Mouse (Mus musculus) lung, embryonic 15.5 days (tissue): Measurements from ENCODE around the gene Adcyap1r1. TPM values are rescaled to one million over a fixed set of nuclear protein-coding genes. Genes with fewer than 3 reads are reported as not detected.

Source experiments
- ATAC-seq: fragments of 200-750 bp; cut with Nextera tagmentation; 2 replicates; pipeline ENCODE4 v1.8.0; 2017; ENCODE audit warnings: moderate number of reproducible peaks, borderline replicate concordance; ENCODE audit not compliant: low FRiP score, low TSS enrichment; ENCODE audit errors: extremely low read depth
- H3K27ac ChIP-seq: fragments of 300-500 bp; sonication (generic); 2 replicates; pipeline ENCODE4 v1.5.1; 2015; ENCODE audit warnings: moderate library complexity, mild to moderate bottlenecking, inconsistent platforms
- H3K27me3 ChIP-seq: fragments of 300-500 bp; sonication (generic); 2 replicates; pipeline ENCODE4 v1.6.1; 2015; ENCODE audit warnings: inconsistent platforms
- H3K36me3 ChIP-seq: fragments of 300-500 bp; sonication (generic); 2 replicates; pipeline ENCODE4 v1.6.1; 2015; ENCODE audit warnings: inconsistent platforms
- H3K4me1 ChIP-seq: fragments of 300-500 bp; sonication (generic); 2 replicates; pipeline ENCODE4 v1.6.1; 2015; ENCODE audit warnings: inconsistent platforms
- H3K4me2 ChIP-seq: fragments of 300-500 bp; sonication (generic); 2 replicates; pipeline ENCODE4 v1.6.1; 2015; ENCODE audit warnings: inconsistent platforms, mild to moderate bottlenecking, moderate library complexity
- H3K4me3 ChIP-seq: fragments of 300-500 bp; sonication (generic); 2 replicates; pipeline ENCODE4 v1.5.1; 2015; ENCODE audit warnings: mild to moderate bottlenecking, inconsistent platforms
- H3K9ac ChIP-seq: fragments of 300-500 bp; sonication (generic); 2 replicates; pipeline ENCODE4 v1.6.1; 2015; ENCODE audit warnings: inconsistent platforms
- H3K9me3 ChIP-seq: fragments of 300-500 bp; sonication (generic); 2 replicates; pipeline ENCODE4 v1.6.1; 2016; ENCODE audit warnings: inconsistent platforms
- WGBS: fragments of 180-500 bp; shearing (Covaris S2); methylation state at CpG from one replicate; pipeline ENCODE4 v1.1.7; 2015; 5-methylcytosine and 5-hydroxymethylcytosine counted together
- polyA plus RNA-seq: library from polyadenylated mRNA; unstranded; fragments of >200 nt; fragmentation: Nextera tagmentation; extraction: Ambion mirVana; gene quantifications from 2 replicates; pipeline ENCODE4 v1.2.1, GENCODE M21; 2015

The Adcyap1r1 gene
- polyA plus RNA-seq, 1 experiment from 2014 or later, result 0.71 TPM

DNA sequence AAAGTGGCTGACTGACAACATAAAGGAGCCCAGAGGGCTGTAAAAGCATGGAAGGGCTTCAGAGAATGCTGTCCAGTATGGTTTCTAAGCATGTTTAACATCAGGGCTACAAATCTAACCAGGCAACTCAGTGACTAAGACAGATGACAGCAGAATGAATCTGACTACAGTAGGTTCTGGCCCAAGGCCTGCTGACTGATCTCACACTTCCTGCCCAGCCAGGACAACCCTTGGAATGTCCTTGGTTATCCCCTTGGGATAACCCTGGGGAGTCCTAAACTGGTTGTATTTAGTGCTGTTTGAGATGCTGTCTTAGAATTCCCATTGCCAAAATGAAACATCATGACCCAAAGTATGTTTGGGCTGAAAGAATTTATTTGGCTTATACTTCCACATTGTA, 19.7 kb upstream of the Adcyap1r1 start:
- no peak for ATAC-seq
- Histone ChIP-seq H3K4me2 (no peak overlapping the region), H3K9me3 (no peaks in the 10 kb centered on the region), H3K36me3 (no peaks in the 10 kb centered on the region), H3K27ac (no peak overlapping the region), H3K27me3 (no peaks in the 10 kb centered on the region), H3K4me3 (no peak overlapping the region), H3K9ac (no peak overlapping the region), H3K4me1 (no peaks in the 10 kb centered on the region)

- Histone ChIP-seq H3K27ac (no peak overlapping the region), H3K36me3 (no peaks in the 10 kb centered on the region), H3K27me3 (no peaks in the 10 kb centered on the region), H3K9ac (no peak overlapping the region), H3K4me3 (no peak overlapping the region), H3K4me2 (no peak overlapping the region), H3K4me1 (no peaks in the 10 kb centered on the region), H3K9me3 (no peaks in the 10 kb centered on the region)
- ATAC-seq, result 0 out of 2 replicates have a peak, but pooled peaks have one; percentile 49
- 20% methylated on average over 3 of the region's 3 CpGs for WGBS
Observed at GRCm38 (mm10) chr6:55434360-55434759, 17.4 kb upstream of the Adcyap1r1 start.

- no peak for ATAC-seq
- no peak overlapping the region for H3K27ac ChIP-seq
- H3K4me1 ChIP-seq, result no peaks in the 10 kb centered on the region
- 39% methylated on average over 8 of the region's 8 CpGs for WGBS
- H3K4me2 ChIP-seq, result no peak overlapping the region
- no peak overlapping the region for H3K4me3 ChIP-seq
- peaks cover under 1% of the 10 kb centered on the region; the same call in 1 of the 2 replicates for H3K27me3 ChIP-seq
- H3K36me3 ChIP-seq, result no peaks in the 10 kb centered on the region
- H3K9ac ChIP-seq, result no peak overlapping the region
- H3K9me3 ChIP-seq, result no peaks in the 10 kb centered on the region
Observed at GRCm38 (mm10) chr6:55435266-55436159, 16.3 kb upstream of the Adcyap1r1 start.

- ATAC-seq, result no peak
- H3K4me3 ChIP-seq, result no peak overlapping the region
- no peak overlapping the region for H3K27ac ChIP-seq
- peaks cover 7% of the 10 kb centered on the region; the same call in 1 of the 2 replicates for H3K27me3 ChIP-seq
- 29% methylated on average over 3 of the region's 3 CpGs for WGBS
- no peak overlapping the region for H3K9ac ChIP-seq
- no peaks in the 10 kb centered on the region for H3K4me1 ChIP-seq
- no peak overlapping the region for H3K4me2 ChIP-seq
- H3K36me3 ChIP-seq, result no peaks in the 10 kb centered on the region
- H3K9me3 ChIP-seq, result no peaks in the 10 kb centered on the region
Observed at GRCm38 (mm10) chr6:55437919-55438318, 13.9 kb upstream of the Adcyap1r1 start.

DNA sequence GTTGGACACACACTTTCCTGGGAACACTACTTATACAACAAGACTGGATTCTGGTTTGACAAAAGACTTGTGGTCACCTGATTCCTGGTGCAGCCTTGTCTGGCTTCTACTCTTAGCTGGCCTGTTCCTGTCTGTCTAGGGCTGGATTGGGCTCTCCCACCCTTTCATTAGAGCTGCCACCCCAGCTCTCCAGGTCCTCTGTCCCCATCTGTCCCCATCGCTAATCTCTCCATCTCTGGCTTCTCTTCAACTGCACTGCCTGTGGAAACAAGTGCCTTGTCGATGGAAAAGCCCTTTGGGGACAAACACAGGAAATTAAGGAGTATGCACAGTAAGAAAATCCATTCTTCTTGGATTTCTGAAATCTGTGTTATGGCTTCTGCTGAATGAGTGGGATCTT, 12.9 kb upstream of the Adcyap1r1 start:
- Histone ChIP-seq H3K27ac (no peak overlapping the region), H3K4me3 (no peak overlapping the region), H3K9me3 (no peaks in the 10 kb centered on the region), H3K4me1 (no peaks in the 10 kb centered on the region), H3K27me3 (peaks cover 7% of the 10 kb centered on the region; the same call in 1 of the 2 replicates), H3K36me3 (no peaks in the 10 kb centered on the region), H3K9ac (no peak overlapping the region), H3K4me2 (no peak overlapping the region)
- ATAC-seq, result no peak
- WGBS, result 62% methylated on average over 2 of the region's 2 CpGs

DNA sequence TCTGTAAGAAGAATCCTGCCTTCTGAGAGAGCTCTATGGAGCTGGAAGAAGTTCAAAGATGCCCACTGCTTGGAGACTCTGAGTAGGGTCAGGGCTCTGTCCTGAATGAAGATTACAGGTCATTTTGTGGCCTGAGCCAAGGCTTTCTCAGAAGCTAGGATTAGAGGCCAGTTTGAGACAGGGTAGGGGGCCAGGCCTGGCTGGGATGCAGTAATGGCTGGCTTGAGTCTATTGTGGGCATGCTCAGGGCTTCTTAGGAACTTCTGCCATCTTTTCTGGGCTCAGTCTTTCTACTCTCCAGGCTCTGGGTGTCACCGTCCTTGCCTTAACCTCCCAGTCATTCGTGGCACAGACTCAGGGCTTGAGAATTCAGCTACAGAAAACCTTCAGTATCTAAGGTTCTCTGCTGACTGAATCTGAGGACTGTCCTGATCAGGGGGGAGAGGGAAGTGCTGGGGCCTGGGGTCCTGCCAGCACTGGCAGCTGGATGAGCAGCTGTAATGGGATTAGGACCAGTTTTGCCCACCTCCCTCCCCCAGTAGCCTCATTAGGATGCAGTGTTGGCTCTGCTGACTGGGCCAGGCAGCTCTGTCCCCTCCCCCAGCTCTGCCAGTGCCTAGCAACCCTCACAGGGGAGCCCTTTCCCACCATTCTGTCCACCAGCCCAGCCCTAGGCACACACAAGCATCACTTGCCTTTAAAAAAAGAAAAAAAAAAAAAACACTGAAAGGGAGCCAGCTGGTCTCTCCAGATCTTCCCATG, 7.7 kb upstream of the Adcyap1r1 start:
- WGBS, result 28% methylated on average over 2 of the region's 2 CpGs

DNA sequence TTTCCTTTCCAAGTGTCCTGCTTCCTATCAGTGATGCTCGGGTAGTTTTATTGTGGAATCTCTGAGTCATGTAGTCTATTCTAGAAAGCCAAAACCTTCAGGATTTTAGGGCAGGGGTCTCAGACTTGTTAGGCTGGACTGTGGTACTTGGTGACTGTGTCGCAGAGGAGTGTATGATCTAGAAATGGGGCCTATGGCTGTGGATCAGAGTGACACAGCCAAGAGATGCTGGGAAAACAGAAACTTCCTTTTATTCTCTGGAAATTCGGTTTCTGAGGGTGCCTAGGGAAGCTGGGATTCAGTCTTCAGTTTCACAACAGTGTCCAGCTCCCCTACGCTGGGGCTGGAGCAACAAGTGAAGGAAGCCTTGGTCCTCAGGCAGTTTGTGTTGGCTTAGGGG, 7.1 kb upstream of the Adcyap1r1 start:
- 42% methylated on average over 4 of the region's 4 CpGs for WGBS
- Histone ChIP-seq H3K36me3 (no peaks in the 10 kb centered on the region), H3K27ac (no peak overlapping the region), H3K9ac (no peak overlapping the region), H3K4me2 (no peak overlapping the region), H3K27me3 (peaks cover 11% of the 10 kb centered on the region; the same call in 1 of the 2 replicates), H3K4me3 (no peak overlapping the region), H3K9me3 (no peaks in the 10 kb centered on the region), H3K4me1 (no peaks in the 10 kb centered on the region)
- ATAC-seq, result no peak

More for the DNA sequence above, 7.7 kb upstream of the Adcyap1r1 start:
- Histone ChIP-seq H3K9ac (no peak overlapping the region), H3K27me3 (peaks cover 7% of the 10 kb centered on the region; the same call in 1 of the 2 replicates), H3K4me2 (no peak overlapping the region), H3K4me1 (no peaks in the 10 kb centered on the region), H3K9me3 (no peaks in the 10 kb centered on the region), H3K27ac (no peak overlapping the region), H3K36me3 (no peaks in the 10 kb centered on the region), H3K4me3 (no peak overlapping the region)
- no peak for ATAC-seq

DNA sequence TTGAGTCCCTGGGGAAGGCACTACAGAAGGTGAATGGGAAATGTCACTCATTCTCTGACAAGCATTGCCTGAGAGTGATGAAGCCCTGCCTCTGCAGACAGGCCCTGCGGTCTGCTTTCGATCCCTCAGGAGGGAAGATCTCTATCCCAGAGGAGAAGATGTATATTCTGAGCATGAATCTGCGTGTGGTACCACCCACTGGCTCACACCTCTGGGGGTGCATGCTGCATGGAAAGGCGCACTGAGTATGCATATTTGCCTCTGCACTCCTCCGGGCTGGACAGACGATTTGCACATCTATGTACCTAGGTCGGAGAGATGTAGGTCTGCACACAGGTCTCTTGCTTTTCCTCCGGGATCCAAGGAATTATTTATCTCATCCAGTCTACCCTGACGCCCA, 3.6 kb upstream of the Adcyap1r1 start:
- Histone ChIP-seq H3K4me2 (no peak overlapping the region), H3K4me1 (peaks cover 6% of the 10 kb centered on the region), H3K9ac (no peak overlapping the region), H3K4me3 (no peak overlapping the region), H3K27ac (no peak overlapping the region), H3K9me3 (no peaks in the 10 kb centered on the region), H3K36me3 (no peaks in the 10 kb centered on the region), H3K27me3 (peaks cover 38% of the 10 kb centered on the region)
- WGBS, result 63% methylated on average over 9 of the region's 9 CpGs
- no peak for ATAC-seq

DNA sequence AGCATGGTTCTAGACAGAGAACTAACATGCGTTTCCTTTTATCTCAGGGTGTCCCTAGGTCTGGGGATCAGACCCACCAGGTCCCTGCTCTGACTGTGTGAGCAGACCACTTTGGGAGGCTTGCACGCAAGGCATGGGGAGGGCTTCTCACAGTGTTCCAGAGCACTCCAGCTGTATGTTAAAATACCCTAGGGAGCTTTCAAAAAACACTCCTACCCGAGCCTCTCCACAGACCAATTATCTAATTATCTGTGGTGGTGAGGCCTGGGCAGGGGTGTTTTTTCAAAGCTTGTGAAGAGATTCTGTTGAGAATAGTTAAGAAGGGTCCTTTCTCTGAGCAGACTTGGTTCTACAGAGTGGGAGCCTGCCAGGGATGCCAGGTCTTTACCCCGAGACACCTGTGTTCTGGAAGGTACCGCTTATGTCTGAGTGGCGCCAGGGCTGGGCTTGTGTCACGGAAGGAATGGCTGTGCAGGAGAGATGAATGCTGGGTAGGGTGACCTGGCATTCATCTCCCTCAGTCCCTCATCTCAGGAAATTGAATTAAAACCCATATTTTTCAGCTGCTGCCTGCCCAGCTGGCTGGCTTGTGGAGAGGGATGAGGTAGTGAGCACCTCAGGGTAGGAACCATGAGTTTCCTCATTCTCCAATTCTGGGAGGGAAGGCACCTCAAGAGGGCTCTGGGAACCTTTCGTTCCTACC, 2.7 kb upstream of the Adcyap1r1 start:
- H3K4me2 ChIP-seq, result no peak overlapping the region
- no peaks in the 10 kb centered on the region for H3K9me3 ChIP-seq
- H3K4me3 ChIP-seq, result no peak overlapping the region
- peaks cover 6% of the 10 kb centered on the region for H3K4me1 ChIP-seq
- H3K27me3 ChIP-seq, result peaks cover 45% of the 10 kb centered on the region
- WGBS, result 67% methylated on average over 8 of the region's 8 CpGs
- no peaks in the 10 kb centered on the region for H3K36me3 ChIP-seq
- no peak overlapping the region for H3K27ac ChIP-seq
- no peak overlapping the region for H3K9ac ChIP-seq
- ATAC-seq, result no peak

DNA sequence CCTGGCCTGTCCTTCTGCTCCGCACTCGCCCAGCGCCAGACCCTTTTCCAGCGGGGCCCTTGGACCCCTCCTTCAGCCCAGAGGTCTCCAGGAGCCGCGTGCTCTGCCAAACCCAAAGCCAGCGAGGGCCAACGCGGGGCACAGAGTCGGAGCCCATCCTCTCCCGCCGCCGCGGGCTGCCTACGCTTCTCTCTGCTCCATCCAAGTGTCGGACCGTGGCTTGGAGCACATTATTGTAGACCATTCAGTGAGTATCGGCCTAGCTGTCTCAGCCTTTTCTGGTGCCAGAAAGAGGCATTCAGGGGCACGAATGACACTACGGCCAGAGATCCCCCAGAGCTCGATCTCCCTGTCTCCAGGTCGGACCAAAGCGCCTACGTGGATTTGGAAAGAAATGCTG, 603 bp downstream of the Adcyap1r1 start:
- WGBS, result 2% methylated on average over 24 of the region's 24 CpGs
- Histone ChIP-seq H3K27ac (no peak overlapping the region), H3K36me3 (no peaks in the 10 kb centered on the region), H3K9me3 (no peaks in the 10 kb centered on the region), H3K4me1 (peaks cover 6% of the 10 kb centered on the region), H3K9ac (no peak overlapping the region), H3K27me3 (peaks cover 58% of the 10 kb centered on the region), H3K4me3 (peak overlapping the region; percentile 35), H3K4me2 (peak overlapping the region; percentile 71)
- no peak for ATAC-seq

DNA sequence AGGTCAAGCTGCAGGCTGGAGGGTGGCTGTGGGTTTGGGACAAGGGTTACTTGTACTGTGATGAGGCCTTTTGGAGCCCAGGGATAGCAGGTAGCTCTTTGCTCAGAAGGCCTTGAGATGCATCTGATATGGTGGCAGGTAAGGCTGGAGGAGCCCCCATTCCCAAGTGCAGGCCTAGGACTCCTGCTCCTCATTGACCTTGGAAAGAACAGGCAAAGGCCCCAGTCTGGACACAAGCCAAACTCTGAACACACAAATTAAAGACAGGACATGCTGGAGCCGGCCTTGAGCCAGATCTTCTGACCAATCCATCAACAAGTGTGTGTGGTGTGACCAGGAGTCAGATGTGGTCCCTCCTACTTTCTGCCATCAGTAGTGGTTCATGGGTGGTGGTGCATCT, 1.8 kb downstream of the Adcyap1r1 start:
- WGBS, result 24% methylated on average over 1 of the region's 1 CpGs
- Histone ChIP-seq H3K9me3 (no peaks in the 10 kb centered on the region), H3K27me3 (peaks cover 58% of the 10 kb centered on the region), H3K4me3 (no peak overlapping the region), H3K36me3 (no peaks in the 10 kb centered on the region), H3K4me2 (no peak overlapping the region), H3K27ac (no peak overlapping the region), H3K9ac (no peak overlapping the region), H3K4me1 (peaks cover 6% of the 10 kb centered on the region)
- no peak for ATAC-seq
